Mouse (Mus musculus) brain, adult 2 months (tissue): Measurements from ENCODE around the gene Phb2.

Experiments used
- DNase-seq: peaks from one replicate; pipeline ENCODE4 v3.0.0; 2011; ENCODE audit warnings: low read depth, low spot score

Gene Phb2

DNA sequence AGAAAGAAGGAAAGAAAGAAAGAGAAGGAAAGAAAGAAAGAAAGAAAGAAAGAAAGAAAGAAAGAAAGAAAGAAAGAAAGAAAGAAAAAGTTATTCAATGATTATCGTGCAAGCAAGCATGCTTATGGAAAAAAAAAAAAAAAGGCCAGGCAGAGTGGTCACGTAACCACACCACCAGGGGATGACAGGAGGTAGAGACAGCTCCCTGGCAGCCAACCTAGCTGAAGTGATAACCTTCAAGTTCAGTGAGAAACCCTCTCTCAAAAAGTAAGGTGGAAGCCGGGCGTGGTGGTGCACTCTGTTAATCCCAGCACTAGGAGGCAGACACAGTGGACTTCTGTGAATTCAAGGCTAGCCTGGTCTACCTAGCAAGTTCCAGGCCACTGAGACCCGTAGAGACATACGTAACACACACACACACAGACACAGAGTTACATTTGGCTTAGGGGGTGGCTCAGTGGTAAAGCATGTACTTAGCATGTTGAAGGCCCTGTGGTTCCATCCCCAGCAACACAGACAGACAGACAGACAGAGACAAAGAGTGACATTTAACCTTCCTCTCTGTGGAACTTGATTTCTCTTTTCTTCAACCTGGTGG, 10.8 kb downstream of the Phb2 start:
- DNase-seq: no peak

DNA sequence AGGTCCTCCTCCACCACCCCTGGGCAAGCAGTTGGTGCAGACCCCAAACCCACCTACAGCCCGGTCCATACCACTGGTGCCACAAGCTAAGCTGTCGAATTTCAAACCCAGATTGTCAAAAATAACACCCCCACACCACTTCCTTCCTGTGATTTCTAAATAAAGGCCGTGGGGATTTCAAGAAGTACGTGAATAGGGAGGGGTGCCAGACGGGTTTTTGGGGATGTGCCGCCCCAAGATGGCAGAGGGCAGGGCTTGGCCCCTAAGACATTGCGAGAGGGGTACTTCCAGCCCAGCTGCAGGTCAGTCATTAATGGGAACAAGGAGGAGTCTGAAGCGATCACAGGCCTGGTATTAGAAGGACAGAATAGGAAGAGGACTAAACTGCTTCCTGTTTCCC, 11.4 kb downstream of the Phb2 start:
- no peak for DNase-seq

- DNase-seq: no peak
Measured at GRCm38 (mm10) chr6:124724472-124724871, 12.3 kb downstream of the Phb2 start.

GRCm38 (mm10) chr6:124728621-124729020, 16.5 kb downstream of the Phb2 start:
- no peak for DNase-seq

DNA sequence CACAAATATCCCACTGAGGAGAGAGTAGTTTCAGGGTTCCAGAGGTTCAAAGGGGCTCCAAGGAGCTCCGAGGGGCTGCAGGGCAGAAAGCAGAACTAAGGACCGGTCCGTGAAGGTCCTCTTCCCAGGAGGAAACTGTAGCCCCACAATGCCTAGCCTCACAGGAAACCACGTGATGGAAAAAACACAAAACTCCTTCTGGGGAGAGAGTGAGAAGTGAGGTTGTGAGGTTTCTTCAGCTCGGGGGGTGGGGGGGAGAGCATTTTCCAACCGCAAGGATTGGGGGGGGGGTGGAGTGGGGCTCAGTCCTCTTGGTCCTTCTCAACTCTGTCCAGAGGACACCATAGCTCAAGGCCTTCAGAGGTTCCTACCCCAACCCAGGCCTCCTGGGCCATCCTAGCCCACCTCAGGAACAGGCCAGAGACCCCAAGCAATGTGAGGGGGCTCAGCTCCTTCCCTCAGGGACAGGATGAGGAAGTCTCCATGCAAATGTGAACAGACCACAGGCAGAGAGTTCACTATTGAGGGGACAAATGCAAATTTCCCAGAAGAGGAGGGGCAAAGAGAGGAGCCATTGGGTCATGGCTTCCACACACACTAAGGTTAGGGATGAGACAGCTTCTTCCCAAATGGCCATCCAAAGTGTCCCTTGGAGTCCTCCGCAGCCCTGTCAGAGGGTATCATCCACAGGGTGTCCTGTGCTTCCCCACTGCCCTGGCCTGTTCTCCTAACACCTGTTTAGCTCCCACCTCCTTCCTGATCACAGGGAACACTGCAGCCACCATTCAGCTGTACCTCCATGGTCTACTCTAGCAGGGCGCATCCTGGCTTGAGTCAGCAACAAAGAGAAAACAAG, 17.9 kb downstream of the Phb2 start:
- peak; percentile 50 for DNase-seq

DNA sequence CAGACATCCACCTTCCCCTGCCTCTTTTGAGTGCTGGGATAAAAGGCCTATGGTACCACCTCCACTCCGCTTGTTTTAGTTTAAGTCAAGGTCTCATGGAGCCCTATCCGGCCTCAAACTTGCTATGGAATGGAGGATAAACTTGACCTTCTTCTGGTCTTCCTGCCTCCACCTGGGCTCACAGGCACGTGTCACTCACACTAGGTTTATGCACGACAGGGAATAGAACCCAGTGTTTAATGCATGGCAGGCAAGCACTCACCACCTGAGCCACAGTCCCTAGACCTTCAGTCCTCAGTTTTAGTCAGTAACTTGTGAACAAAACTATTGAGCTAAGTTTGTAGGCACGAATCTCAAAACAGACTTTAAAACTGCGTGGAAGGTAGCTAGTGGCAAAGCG, 18.9 kb downstream of the Phb2 start:
- DNase-seq: no peak

GRCm38 (mm10) chr6:124732476-124733370, 20.6 kb downstream of the Phb2 start:
- DNase-seq: no peak

- no peak for DNase-seq
Measured at GRCm38 (mm10) chr6:124734417-124734816, 22.3 kb downstream of the Phb2 start.

DNA sequence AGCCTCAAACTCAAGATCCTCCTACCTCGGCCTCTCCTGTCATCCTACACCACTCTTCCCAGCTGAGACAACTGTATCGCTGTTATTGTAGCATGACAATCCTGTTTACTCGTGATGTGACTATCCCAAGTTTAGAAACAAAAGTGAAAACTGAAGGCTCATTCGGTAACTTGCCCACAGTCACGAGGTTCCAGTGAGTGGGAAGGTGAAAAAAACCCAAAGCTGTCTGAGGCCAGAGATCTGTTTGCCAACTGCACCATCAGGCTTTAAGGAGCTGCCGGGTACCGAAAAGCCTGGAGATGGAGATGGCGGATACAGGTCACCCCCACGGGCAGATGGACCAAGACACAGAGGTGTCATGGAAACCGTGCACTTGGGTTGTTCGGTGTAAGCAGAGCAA, 24.9 kb downstream of the Phb2 start:
- peak; percentile 66 for DNase-seq

DNA sequence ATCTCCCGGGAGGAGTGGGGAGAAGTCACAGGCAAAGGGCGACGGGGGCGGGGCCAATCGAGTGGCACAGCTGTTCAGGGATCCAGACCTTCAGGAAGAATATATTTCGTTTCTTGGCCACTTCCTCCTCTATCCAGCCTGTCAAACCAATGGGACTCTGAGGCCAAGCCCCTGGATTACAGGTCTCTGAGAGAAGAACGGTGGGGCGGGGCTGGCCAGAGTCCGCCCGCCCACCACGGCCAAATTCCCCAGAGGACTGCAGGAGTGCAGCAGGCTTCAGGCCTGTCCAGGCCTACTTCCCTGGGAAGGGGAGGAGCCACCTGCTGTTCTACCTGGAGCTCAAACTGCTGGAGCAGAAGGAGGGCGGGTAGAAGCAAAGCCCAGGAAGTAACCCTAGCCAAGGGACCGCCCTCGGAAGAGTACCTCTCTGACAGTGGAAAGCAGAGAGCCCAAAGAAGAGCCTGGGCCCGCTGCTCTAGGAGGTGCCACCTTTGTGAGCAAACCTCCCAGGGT, 26.4 kb downstream of the Phb2 start, which contains the start of gene Ptpn6:
TSS of gene Ptpn6 (minus strand) at position 204 of the 513 bp plus-strand sequence.
- DNase-seq: no peak

DNA sequence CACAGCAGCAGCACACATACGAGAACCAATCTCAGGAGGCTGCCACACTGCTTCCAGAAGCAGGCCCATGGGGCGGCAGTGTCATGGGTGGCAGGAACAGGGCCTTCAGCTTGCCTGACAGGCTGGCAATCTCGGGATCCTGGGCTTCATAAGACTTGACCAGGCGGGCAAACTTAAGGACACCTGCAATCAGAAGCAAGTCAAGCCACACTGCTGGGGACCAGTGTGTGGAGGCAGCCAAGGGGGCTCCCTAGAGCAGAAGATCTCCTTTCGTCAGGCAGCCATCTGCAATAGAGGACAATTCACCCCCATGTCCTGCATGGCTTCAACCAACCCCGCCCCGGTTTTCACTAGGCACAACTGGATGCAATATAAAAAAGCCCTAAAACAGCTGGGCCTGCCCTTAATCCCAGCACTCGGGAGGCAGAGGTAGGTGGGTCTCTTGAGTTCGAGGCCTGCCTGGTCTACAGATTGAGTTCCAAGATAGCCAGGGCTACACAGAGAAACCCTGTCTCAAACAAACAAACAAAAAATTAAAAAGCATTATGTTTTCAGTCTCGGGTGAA, 27.2 kb downstream of the Phb2 start:
- DNase-seq: no peak

- peak; percentile 85 for DNase-seq
Measured at GRCm38 (mm10) chr6:124740211-124740887, 28.2 kb downstream of the Phb2 start.

DNA sequence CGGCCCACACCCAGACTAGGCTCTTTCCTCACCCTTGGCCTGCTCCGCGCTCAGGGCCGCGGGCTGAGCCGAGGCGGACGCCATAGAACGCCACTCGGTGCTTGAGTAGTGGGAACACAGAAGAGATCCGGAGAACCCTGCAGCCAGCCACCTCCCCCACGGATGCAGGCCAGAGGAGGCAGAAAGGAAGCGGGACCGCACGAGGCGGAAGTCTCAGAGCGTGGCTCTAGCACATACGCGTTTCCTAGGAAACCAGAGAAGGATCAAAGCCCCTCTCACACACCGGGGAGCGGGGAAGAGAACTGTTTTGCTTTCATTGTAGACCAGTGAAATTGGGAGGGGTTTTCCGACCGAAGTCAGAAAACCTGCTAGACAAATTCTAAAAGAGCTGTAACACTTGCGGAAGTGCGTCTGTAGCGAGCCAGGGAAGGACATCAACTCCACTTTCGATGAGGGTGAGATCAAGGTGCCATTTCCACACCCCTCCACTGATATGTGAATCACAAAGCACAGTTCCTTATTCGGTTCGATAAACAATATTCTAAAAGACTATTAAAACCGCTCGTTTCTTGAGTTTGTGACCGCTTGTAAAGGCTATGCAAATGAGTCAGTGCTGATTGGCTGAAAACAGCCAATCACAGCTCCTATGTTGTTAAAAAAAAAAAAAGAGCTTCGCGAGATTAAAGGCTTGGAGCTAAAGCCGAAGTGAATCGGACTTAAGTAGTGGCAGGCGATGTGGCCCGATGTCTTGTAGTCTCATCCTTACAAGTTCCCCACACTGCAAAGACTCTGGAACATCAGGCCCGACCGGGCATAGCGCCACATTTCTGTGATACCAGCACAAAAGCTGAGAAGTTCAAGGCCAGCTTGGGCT, 29.0 kb downstream of the Phb2 start, which contains the start of gene Grcc10:
TSS of gene Grcc10 (minus strand) at position 487 of the 874 bp plus-strand sequence.
- peak; percentile 97 for DNase-seq

DNA sequence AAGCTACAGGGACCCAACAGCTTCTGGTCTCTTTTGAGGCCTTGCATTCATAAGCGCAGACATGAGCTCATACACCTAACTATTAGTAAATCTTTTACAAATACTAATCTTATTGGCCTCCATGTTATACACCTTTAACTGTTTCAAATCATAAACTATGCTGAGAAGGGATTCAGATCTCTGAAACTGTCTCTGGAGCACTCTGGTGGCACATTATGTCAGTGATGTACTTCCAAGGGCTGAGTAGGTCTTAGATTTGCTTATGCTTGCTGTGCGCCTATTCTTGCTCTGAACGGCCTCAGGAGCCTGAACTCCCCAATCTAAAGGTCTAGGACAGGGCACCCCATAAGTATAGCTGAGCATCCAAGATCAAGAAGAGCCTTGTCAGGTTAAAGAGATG, 29.7 kb downstream of the Phb2 start:
- no peak for DNase-seq

GRCm38 (mm10) chr6:124742839-124743514, 30.8 kb downstream of the Phb2 start:
- no peak for DNase-seq

DNA sequence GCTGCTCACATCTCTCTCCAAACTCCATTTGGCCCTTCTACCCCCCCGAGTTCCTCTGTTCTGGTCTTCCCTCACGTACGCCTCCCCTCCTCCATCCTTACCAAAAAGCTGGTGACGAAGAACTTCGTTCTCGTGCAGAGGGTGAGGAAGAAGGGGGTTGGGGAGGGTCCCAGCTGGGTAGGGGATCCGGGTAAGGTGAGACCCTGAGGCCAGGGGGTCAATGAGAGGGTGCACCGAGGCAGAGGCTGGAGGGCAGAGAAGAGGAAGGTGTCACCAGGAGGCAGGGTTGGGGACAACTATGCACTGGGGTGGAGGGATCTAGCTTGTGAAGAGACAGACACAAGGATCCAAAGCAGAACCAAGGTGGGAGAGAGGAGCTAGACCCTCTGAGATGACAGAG, 31.5 kb downstream of the Phb2 start:
- no peak for DNase-seq

GRCm38 (mm10) chr6:124744755-124745321, 32.7 kb downstream of the Phb2 start:
- peak; percentile 65 for DNase-seq

DNA sequence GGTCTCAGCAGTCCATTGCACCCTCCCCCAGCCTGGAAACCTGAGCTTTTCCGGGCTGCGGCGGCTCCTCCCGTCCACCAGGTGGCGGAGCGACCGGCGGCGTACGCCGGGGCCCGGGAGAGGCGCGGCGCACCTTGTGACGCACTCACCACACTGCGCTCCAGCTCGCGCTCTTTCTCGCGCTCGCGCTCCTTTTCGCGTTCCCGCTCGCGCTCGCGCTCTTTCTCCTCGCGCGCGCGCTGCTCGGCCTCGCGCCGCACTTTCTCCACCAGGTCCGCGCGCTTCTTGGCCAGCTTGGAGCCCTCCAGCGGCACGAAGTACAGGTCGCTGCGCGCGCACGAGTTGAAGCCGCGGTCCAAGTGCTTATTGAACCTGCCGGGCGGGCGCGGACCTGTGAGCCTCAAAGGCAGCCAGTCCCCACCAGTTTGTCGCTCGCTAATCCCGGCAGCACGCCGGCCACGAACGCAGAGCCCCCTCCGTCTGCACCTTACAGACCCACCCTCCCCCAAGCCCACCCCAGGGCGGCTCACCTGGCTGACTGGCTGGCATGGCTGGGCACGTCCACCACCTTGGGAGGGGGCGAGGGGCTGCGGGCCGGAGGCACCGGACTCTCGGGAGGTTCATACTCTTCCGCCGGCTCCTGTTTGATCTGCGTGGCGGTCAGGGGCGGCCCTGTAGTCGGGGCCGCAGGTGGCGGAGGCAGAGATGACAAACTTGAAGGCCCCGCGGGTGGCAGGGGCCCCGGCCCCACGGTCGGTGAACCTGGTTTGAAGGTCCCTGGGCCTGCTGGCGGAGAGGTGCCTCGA, 33.6 kb downstream of the Phb2 start:
- peak; percentile 99 for DNase-seq
